Mouse (Mus musculus) neural tube, embryonic 12.5 days (tissue): ENCODE data around the gene Dcaf5. TPM values are rescaled to one million over a fixed set of nuclear protein-coding genes. Genes with fewer than 3 reads are reported as not detected.

ENCODE experiments used
- ATAC-seq: fragments of 200-750 bp; cut with Nextera tagmentation; 2 replicates; pipeline ENCODE4 v1.8.0; 2017; ENCODE audit warnings: low read depth, mild to moderate bottlenecking, moderate TSS enrichment, moderate library complexity; ENCODE audit not compliant: low FRiP score
- H3K27ac ChIP-seq: fragments of 300-500 bp; sonication (generic); 2 replicates; pipeline ENCODE4 v1.5.1; 2016
- H3K27me3 ChIP-seq: fragments of 300-500 bp; sonication (generic); replicated peaks from 2 replicates; pipeline ENCODE4 v1.6.1; 2016; ENCODE audit warnings: mild to moderate bottlenecking
- H3K36me3 ChIP-seq: fragments of 300-500 bp; sonication (generic); 2 replicates; pipeline ENCODE4 v1.6.1; 2016; ENCODE audit warnings: mild to moderate bottlenecking
- H3K4me1 ChIP-seq: fragments of 300-500 bp; sonication (generic); 2 replicates; pipeline ENCODE4 v1.6.1; 2016
- H3K4me2 ChIP-seq: fragments of 300-500 bp; sonication (generic); replicated peaks from 2 replicates; pipeline ENCODE4 v1.6.1; 2016; ENCODE audit warnings: mild to moderate bottlenecking
- H3K4me3 ChIP-seq: fragments of 300-500 bp; sonication (generic); 2 replicates; pipeline ENCODE4 v1.5.1; 2016
- H3K9ac ChIP-seq: fragments of 300-500 bp; sonication (generic); 2 replicates; pipeline ENCODE4 v1.6.1; 2016; ENCODE audit warnings: mild to moderate bottlenecking
- H3K9me3 ChIP-seq: fragments of 300-500 bp; sonication (generic); 2 replicates; pipeline ENCODE4 v1.6.1; 2016; ENCODE audit warnings: mild to moderate bottlenecking
- WGBS: fragments of 180-500 bp; shearing (Covaris S2); methylation state at CpG from one replicate; pipeline ENCODE4 v1.1.7; 2016; 5-methylcytosine and 5-hydroxymethylcytosine counted together
- polyA plus RNA-seq: library from polyadenylated mRNA; unstranded; fragments of >200 nt; fragmentation: Nextera tagmentation; extraction: Ambion mirVana; gene quantifications from 2 replicates; pipeline ENCODE4 v1.2.1, GENCODE M21; 2016

Gene Dcaf5
- polyA plus RNA-seq, 1 experiment from 2014 or later, result 23.7 TPM

- Histone ChIP-seq H3K36me3 (no peaks in the 10 kb centered on the region), H3K4me1 (no peaks in the 10 kb centered on the region), H3K4me2 (no peak overlapping the region), H3K4me3 (no peak overlapping the region), H3K27me3 (no peaks in the 10 kb centered on the region), H3K9me3 (no peaks in the 10 kb centered on the region), H3K9ac (no peak overlapping the region), H3K27ac (no peak overlapping the region)
- 75% methylated on average over 2 of the region's 2 CpGs for WGBS
- ATAC-seq, result no peak
Observed at GRCm38 (mm10) chr12:80440957-80441356, 4.6 kb upstream of the Dcaf5 start.

- H3K4me1 ChIP-seq, result peaks cover 9% of the 10 kb centered on the region
- 29% methylated on average over 4 of the region's 4 CpGs for WGBS
- peak overlapping the region; percentile 89 for H3K4me3 ChIP-seq
Observed at GRCm38 (mm10) chr12:80437051-80437675, 762 bp upstream of the Dcaf5 start.

GRCm38 (mm10) chr12:80435887-80436286 lies 514 bp downstream of the Dcaf5 start:
- Histone ChIP-seq H3K4me1 (peaks cover 9% of the 10 kb centered on the region), H3K4me3 (peak overlapping the region; percentile 89), H3K9me3 (no peaks in the 10 kb centered on the region), H3K27me3 (no peaks in the 10 kb centered on the region), H3K27ac (peak overlapping the region; percentile 96), H3K9ac (peak overlapping the region; percentile 92), H3K4me2 (peak overlapping the region; percentile 79), H3K36me3 (no peaks in the 10 kb centered on the region)
- WGBS, result 0% methylated on average over 9 of the region's 10 CpGs
- peak; percentile 69 for ATAC-seq

More at GRCm38 (mm10) chr12:80437051-80437675, 762 bp upstream of the Dcaf5 start:
- Histone ChIP-seq H3K27ac (no peak overlapping the region), H3K36me3 (no peaks in the 10 kb centered on the region), H3K9me3 (no peaks in the 10 kb centered on the region), H3K27me3 (no peaks in the 10 kb centered on the region), H3K4me2 (peak overlapping the region; percentile 79), H3K9ac (peak overlapping the region; percentile 92; the same call in 1 of the 2 replicates)
- ATAC-seq, result no peak

- WGBS, result under 1% methylated on average over 60 of the region's 64 CpGs
- H3K4me3 ChIP-seq, result peak overlapping the region; percentile 89
- peak overlapping the region; percentile 79 for H3K4me2 ChIP-seq
- peak overlapping the region; percentile 96 for H3K27ac ChIP-seq
- H3K9me3 ChIP-seq, result no peaks in the 10 kb centered on the region
- peak; percentile 52 for ATAC-seq
- peak overlapping the region; percentile 92 for H3K9ac ChIP-seq
- no peaks in the 10 kb centered on the region for H3K27me3 ChIP-seq
- no peaks in the 10 kb centered on the region for H3K36me3 ChIP-seq
- H3K4me1 ChIP-seq, result peaks cover 9% of the 10 kb centered on the region
Observed at GRCm38 (mm10) chr12:80434961-80435691, 1.3 kb downstream of the Dcaf5 start.

- ATAC-seq, result no peak
- H3K36me3 ChIP-seq, result no peaks in the 10 kb centered on the region
- no peaks in the 10 kb centered on the region for H3K27me3 ChIP-seq
- H3K9ac ChIP-seq, result peak overlapping the region; percentile 92
- peak overlapping the region; percentile 79 for H3K4me2 ChIP-seq
- H3K27ac ChIP-seq, result peak overlapping the region; percentile 96; the same call in 1 of the 2 replicates
- WGBS, result 14% methylated on average over 8 of the region's 10 CpGs
- H3K9me3 ChIP-seq, result no peaks in the 10 kb centered on the region
- H3K4me3 ChIP-seq, result peak overlapping the region; percentile 89
- H3K4me1 ChIP-seq, result peaks cover 9% of the 10 kb centered on the region
Observed at GRCm38 (mm10) chr12:80434601-80434960, 1.8 kb downstream of the Dcaf5 start.

- WGBS, result 70% methylated on average over 4 of the region's 4 CpGs
- Histone ChIP-seq H3K27ac (no peak overlapping the region), H3K27me3 (no peaks in the 10 kb centered on the region), H3K9me3 (no peaks in the 10 kb centered on the region), H3K4me3 (no peak overlapping the region), H3K4me1 (peaks cover 9% of the 10 kb centered on the region), H3K4me2 (no peak overlapping the region), H3K36me3 (no peaks in the 10 kb centered on the region; the same call in 1 of the 2 replicates), H3K9ac (no peak overlapping the region)
- no peak for ATAC-seq
Observed at GRCm38 (mm10) chr12:80433266-80433665, 3.1 kb downstream of the Dcaf5 start.

GRCm38 (mm10) chr12:80427683-80428082 lies 8.7 kb downstream of the Dcaf5 start:
- no peaks in the 10 kb centered on the region for H3K27me3 ChIP-seq
- H3K9me3 ChIP-seq, result no peaks in the 10 kb centered on the region
- WGBS, result 88% methylated on average over 3 of the region's 3 CpGs
- no peaks in the 10 kb centered on the region for H3K4me1 ChIP-seq
- ATAC-seq, result no peak
- no peak overlapping the region for H3K4me3 ChIP-seq
- H3K9ac ChIP-seq, result no peak overlapping the region
- no peak overlapping the region for H3K27ac ChIP-seq
- peaks cover 4% of the 10 kb centered on the region for H3K36me3 ChIP-seq
- no peak overlapping the region for H3K4me2 ChIP-seq

- H3K36me3 ChIP-seq, result peaks cover 23% of the 10 kb centered on the region; the same call in 1 of the 2 replicates
- H3K27ac ChIP-seq, result no peak overlapping the region
- H3K9ac ChIP-seq, result no peak overlapping the region
- no peaks in the 10 kb centered on the region for H3K4me1 ChIP-seq
- no peaks in the 10 kb centered on the region for H3K27me3 ChIP-seq
- no peak for ATAC-seq
- no peak overlapping the region for H3K4me3 ChIP-seq
- 90% methylated on average over 2 of the region's 2 CpGs for WGBS
- no peaks in the 10 kb centered on the region; the same call in 1 of the 2 replicates for H3K9me3 ChIP-seq
- no peak overlapping the region for H3K4me2 ChIP-seq
Observed at GRCm38 (mm10) chr12:80415100-80415499, 21.3 kb downstream of the Dcaf5 start.

- Histone ChIP-seq H3K4me1 (no peaks in the 10 kb centered on the region), H3K36me3 (peaks cover 23% of the 10 kb centered on the region; the same call in 1 of the 2 replicates), H3K9me3 (no peaks in the 10 kb centered on the region; the same call in 1 of the 2 replicates), H3K4me3 (no peak overlapping the region), H3K4me2 (no peak overlapping the region), H3K27ac (no peak overlapping the region), H3K27me3 (no peaks in the 10 kb centered on the region), H3K9ac (no peak overlapping the region)
- ATAC-seq, result no peak
- WGBS, result 94% methylated on average over 8 of the region's 8 CpGs
Observed at GRCm38 (mm10) chr12:80410855-80411254, 25.5 kb downstream of the Dcaf5 start.

GRCm38 (mm10) chr12:80407824-80408223 lies 28.6 kb downstream of the Dcaf5 start:
- Histone ChIP-seq H3K4me3 (no peak overlapping the region), H3K36me3 (peaks cover 27% of the 10 kb centered on the region; the same call in 1 of the 2 replicates), H3K4me1 (no peaks in the 10 kb centered on the region), H3K27ac (no peak overlapping the region), H3K9ac (no peak overlapping the region), H3K9me3 (no peaks in the 10 kb centered on the region), H3K4me2 (no peak overlapping the region), H3K27me3 (no peaks in the 10 kb centered on the region)
- WGBS, result 58% methylated on average over 3 of the region's 3 CpGs
- no peak for ATAC-seq

GRCm38 (mm10) chr12:80406650-80407049 lies 29.8 kb downstream of the Dcaf5 start:
- Histone ChIP-seq H3K36me3 (peaks cover 32% of the 10 kb centered on the region; the same call in 1 of the 2 replicates), H3K27me3 (no peaks in the 10 kb centered on the region), H3K4me3 (no peak overlapping the region), H3K27ac (no peak overlapping the region), H3K9ac (no peak overlapping the region), H3K9me3 (no peaks in the 10 kb centered on the region), H3K4me2 (no peak overlapping the region), H3K4me1 (no peaks in the 10 kb centered on the region)
- no peak for ATAC-seq
- 50% methylated on average over 3 of the region's 3 CpGs for WGBS

GRCm38 (mm10) chr12:80404139-80404538 lies 32.3 kb downstream of the Dcaf5 start:
- Histone ChIP-seq H3K27me3 (no peaks in the 10 kb centered on the region), H3K27ac (no peak overlapping the region), H3K36me3 (peaks cover 32% of the 10 kb centered on the region), H3K9me3 (no peaks in the 10 kb centered on the region), H3K4me2 (no peak overlapping the region), H3K9ac (no peak overlapping the region), H3K4me3 (no peak overlapping the region), H3K4me1 (no peaks in the 10 kb centered on the region)
- WGBS, result 92% methylated on average over 6 of the region's 6 CpGs
- no peak for ATAC-seq
